Mouse (Mus musculus) layer of hippocampus, postnatal 25 days (tissue): ENCODE measurements at regions not wholly inside any gene's neighbourhood (a gene's known extent, or its start where the extent isn't known, plus 50 kb on each side); places are given as distances from the start of the nearest gene placed in this dataset.

Experiments used
- DNase-seq, 2 experiments: peaks; one replicate each; pipeline ENCODE4 v3.0.0; 2022; ENCODE audit warnings: mixed read lengths in 2 of 2, low spot score in 1 of 2; ENCODE audit errors: extremely low spot score in 1 of 2

DNA sequence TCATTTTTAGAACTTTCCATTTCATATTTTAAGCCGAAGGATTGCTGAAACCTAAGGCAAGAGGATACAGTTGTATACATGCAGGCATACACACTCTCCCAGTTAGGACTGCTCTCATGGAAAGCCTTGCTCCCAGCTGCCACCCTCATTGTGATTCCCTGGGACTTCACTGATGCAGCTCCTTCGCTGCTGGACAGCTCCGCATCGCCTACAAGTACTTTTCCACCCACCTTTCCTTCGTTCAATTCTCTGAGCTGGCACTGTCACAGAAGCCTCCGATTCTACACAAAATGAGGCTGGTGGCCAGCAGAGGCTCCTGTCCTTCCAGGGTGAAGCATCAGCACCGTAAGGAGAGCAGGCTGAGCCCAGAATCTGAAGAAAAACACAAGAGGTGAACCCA is 105.5 kb upstream of the Mkln1 start:
- no peak for DNase-seq

- no peak for DNase-seq
These were observed 99.1 kb upstream of the Mkln1 start for GRCm38 (mm10) chr6:31299395-31299794.

DNA sequence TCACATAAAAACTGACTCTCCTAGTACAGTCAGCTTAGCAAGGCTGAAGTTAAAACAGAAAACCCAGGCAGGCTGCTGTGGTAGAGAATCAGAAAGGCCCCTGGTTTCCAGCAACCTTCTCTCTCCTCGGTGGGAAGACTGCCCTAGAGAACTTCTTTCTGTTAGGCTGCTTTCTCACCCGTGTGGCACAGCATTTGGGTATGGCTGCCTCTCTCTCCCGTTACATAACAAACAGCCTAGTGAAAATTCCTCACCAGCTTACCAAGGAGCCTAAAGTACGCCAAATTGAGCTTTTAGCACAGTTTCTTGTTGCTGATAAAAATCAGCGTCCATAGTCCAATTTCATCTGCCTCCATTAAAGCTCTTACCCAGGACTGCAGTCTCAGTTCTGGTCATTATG is 92.8 kb upstream of the Mkln1 start:
- no peak for DNase-seq

- no peak for DNase-seq
These were observed 91.4 kb upstream of the Mkln1 start for GRCm38 (mm10) chr6:31307047-31307633.

DNA sequence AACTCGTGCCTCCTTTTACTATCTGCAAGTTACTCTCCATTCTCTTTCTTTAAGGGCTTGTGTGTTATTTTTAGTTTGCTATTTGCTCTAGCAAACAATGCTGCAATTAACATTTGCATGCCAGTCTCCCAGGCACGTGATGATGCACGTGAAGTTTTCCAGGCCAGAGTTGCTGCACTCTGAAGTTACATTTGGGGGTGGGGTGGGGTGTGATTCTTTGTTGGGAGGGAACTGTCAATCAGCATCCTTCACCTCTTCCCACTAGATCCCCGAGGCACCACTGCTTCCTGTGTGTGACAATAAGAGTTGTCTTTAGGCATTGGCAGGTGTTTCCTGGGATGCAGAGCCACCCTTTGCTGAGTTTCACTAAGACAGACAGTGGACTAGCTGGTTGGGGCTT is 90.6 kb upstream of the Mkln1 start:
- no peak for DNase-seq

DNA sequence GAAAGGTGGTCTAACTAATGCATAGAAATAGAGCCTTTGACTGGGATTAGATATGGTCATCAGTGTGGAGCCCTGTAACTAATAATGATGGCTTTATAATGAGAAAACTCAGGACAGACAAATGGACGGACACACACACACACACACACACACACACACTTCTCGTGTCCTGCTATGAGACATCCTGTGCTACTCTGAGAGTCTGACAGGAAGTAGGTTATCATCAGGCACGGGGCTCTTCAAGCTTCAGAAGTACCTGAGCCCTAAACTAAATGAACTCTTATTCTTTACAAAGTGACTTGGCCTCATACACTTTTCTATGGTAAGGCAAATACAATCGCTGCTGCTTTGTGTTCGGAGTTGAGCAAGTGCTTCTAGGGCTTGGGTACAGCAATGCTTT is 87.9 kb upstream of the Mkln1 start:
- no peak for DNase-seq

DNA sequence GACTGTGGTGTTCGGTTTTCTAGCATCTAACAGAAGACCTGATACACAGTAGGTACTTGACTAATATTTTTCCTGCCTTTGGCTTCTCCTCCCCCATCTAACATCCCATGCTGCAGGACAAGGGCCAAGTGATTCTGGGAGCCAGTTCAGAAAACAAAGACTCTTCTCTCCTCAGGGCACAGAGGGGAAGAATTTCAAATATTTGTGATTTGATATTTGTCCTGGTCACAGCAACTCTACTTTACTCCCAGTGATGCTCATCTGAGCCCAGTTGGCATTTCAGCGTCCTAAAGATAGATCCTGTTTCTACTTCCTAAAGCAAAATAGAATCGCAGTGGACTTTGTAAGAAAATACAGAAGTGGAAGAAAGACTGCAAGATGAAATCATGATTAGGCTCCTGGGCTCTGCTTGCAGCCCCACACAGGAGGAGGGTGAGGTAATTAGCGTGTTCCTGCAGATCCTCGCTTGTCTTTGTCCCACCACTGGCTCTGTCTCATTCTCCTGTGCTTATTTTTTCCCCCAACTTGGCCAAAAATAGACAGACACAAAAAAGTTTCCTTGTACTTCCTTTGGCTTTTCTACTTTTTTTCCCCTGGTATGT is 84.6 kb upstream of the Mkln1 start:
- no peak for DNase-seq

GRCm38 (mm10) chr6:31317741-31318225 is 80.8 kb upstream of the Mkln1 start:
- DNase-seq = no peak

- DNase-seq = no peak
These were observed 80.0 kb upstream of the Mkln1 start for GRCm38 (mm10) chr6:31318506-31318905.

GRCm38 (mm10) chr6:31319431-31319830 is 79.1 kb upstream of the Mkln1 start:
- no peak for DNase-seq

GRCm38 (mm10) chr6:31320141-31320830 is 78.2 kb upstream of the Mkln1 start:
- no peak for DNase-seq

DNA sequence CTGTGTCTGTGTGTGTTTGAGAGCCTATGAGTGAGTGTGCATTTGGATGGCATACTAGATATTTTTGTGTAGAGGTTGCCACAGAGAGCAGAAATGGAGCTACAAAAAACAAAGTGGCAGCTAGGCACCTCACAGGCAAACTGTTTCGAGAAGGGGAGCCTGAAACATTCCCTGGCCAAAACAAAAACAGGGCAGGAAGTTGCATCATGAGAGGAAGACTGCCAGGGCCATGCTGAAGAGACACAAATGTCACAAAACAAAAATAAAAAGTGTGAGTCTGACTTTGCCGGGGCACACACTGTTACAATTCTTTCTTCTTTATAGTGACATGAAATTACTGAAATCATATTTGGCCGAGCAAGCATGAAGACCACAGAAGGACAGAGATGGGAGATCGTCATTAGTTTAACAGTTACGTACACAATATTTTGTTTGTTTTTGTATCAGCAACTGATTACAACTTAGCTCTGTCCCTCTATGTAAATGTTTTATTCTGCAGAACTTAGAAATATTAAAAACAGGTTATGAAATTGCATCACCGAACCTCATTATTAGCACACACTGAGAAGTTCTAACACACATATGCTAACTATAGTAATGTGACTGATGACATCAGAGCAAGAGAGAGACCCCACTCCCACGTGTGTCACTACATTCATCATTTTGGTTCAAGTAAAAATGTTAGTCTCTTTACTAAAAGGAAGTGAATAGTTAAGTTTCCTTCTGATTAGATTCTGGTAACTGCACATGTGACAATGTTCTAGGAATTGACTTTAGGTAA is 77.3 kb upstream of the Mkln1 start:
- no peak for DNase-seq

- DNase-seq = no peak
These were observed 76.6 kb upstream of the Mkln1 start for GRCm38 (mm10) chr6:31321902-31322301.

- no peak for DNase-seq
These were observed 75.0 kb upstream of the Mkln1 start for GRCm38 (mm10) chr6:31323228-31324190.

DNA sequence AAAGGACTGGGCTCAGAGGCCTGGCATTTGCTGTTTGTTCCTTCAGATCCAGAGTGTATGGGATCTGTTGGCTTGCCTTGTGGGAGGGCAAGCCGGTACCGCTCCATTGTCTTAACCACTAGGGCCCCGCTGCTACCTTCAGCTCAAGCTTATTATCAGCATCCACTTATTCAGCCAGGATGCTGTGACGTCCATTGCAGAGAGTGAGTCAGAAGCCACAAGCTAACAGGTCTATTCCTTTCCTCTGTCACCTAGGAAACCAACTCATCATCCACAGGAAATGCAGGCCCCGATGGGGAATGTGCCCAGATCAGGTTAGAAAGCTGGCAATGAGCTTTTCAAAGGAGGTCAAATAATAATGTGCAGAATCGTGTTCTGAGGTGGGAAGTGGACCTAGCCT is 73.8 kb upstream of the Mkln1 start:
- no peak for DNase-seq

GRCm38 (mm10) chr6:31325621-31326020 is 72.9 kb upstream of the Mkln1 start:
- DNase-seq = no peak

- no peak for DNase-seq
These were observed 68.2 kb upstream of the Mkln1 start for GRCm38 (mm10) chr6:31330327-31330726.

DNA sequence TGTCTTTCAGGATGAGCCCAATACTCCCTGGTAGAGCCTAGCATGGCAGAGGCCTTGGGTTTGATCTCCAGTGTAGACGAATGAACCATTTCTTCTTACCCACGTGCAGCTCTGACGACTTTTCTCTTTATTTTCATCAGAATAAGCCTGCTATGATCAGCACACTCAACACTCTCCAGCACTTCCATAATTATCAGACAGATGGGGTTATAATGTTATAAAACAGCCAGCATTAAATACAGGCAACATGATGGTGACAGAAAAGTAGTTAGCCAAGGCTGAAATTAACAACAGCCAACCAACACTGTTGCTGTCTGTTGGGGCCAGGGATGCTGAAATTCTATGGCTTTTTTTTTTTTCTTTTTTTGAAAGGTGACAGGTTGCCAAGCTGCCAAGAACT is 67.7 kb upstream of the Mkln1 start:
- no peak for DNase-seq

DNA sequence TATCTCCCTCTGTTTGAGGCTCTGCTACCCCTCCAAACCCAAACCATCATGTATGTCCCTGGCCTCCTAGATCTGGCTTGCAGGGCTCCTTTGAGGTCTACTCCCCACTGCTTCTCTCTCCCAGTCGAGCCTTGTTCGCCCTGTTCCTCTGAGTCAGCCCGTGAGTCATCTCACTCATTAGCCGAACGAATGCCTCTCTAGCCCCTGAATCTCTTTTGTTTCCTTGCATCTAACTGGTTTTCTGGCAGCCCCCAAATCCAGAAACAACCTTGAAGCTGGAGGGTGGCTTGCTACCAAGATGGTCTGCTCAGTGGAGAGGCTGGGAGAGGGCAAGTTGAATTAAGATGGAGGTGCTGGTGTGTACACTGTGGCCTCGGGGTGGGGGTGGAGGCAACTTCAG is 66.3 kb upstream of the Mkln1 start:
- DNase-seq = no peak

GRCm38 (mm10) chr6:31332714-31333113 is 65.8 kb upstream of the Mkln1 start:
- no peak for DNase-seq
